In the genomic region with DNA sequence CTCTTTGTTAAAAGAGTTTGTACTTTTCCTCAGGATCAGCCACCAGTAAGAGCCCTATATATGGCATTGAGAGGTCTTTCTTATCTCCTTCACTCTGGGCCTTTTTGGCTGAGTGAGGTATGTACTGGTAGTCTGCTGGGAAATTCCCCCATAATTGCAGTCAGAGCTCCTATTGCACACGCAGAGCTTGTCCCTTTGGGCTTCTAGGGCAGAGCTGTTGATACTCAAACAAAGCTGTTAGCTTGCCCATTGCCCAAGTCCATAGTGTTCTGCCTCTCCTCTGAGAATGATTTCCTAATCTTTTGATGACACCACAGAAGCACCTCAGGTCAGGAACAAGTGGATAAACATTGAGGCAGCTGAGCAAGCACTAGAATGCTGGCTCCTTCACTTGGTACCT, we compare ENCODE assay signal across 20 mouse cellular contexts. TPM values are rescaled to one million over a fixed set of nuclear protein-coding genes. Genes with fewer than 3 reads are reported as not detected.
A peak's percentile ranks its signal among the peaks of the same experiment; 100 is the strongest.
DNase-seq lines count a peak whose midpoint lies in the region; ATAC-seq and TF ChIP-seq lines count a peak whose summit lies in the region.
"Had no signal": no experiment of that assay in that cellular context is flagged by ENCODE, and none has a peak within 500 bp of the region (broad histone marks: within the 10 kb centered on the region; RNA-seq: fewer than 3 reads in every experiment).

No protein-coding gene starts in this region.

- H3K4me1 ChIP-seq in heart, embryonic 14.5 days (ENCODE audit: control insufficient read depth in 2 of 2, insufficient read depth in 2 of 2, low read length in 2 of 2) = peaks cover 27 to 62% of the 10 kb centered on the region in 2 experiments
- H3K4me1 ChIP-seq in liver, adult 2 months (ENCODE audit: control insufficient read depth, insufficient read depth, low read length) = peaks cover 44% of the 10 kb centered on the region
- peaks cover 9% of the 10 kb centered on the region for H3K4me1 ChIP-seq in intestine, postnatal 0 days (replicated peaks; ENCODE audit: control insufficient read depth, insufficient read depth, low read length)
- peaks cover 55% of the 10 kb centered on the region for H3K4me1 ChIP-seq in stomach, embryonic 16.5 days (ENCODE audit: control insufficient read depth, insufficient read depth, low read length)

- H3K27ac ChIP-seq in heart, embryonic 14.5 days (replicated peaks in 1 of 2; ENCODE audit: control insufficient read depth in 1 of 2, insufficient read depth in 1 of 2, low read depth in 2 of 2, low read length in 2 of 2) = peak overlapping the region; percentile 25 to 59; a peak in 3 of 4 replicates
- peak overlapping the region; percentile 96 for H3K27ac ChIP-seq in liver, adult 2 months (replicated peaks; ENCODE audit: insufficient read depth, low read depth, low read length)
- 0 out of 2 replicates have a peak overlapping the region, but pooled peaks have one; percentile 8 for H3K27ac ChIP-seq in intestine, postnatal 0 days (ENCODE audit: low read depth, low read length)
- peak overlapping the region; percentile 28 for H3K27ac ChIP-seq in stomach, embryonic 16.5 days (ENCODE audit: low read length)
- H3K27ac ChIP-seq: forebrain, embryonic 10.5 days; gastrocnemius, adult 2 months; hindbrain, embryonic 13.5 days; left cerebral cortex, adult 2 months had no signal

- ATAC-seq in heart, embryonic 14.5 days (ENCODE audit: insufficient number of reproducible peaks, insufficient read depth, low FRiP score, low read depth) = no peak; the same call in 1 of the 2 replicates
- peak; percentile 39; the same call in 1 of the 2 replicates for ATAC-seq in intestine, postnatal 0 days
- no peak for ATAC-seq in stomach, embryonic 16.5 days (ENCODE audit: insufficient read depth, low FRiP score)
- no peak for ATAC-seq in megakaryocyte-erythroid progenitor cell, adult 5-6 weeks (replicated peaks; ENCODE audit: low FRiP score, low TSS enrichment, poor library complexity, severe bottlenecking)

- H3K9me3 ChIP-seq in heart, embryonic 14.5 days (ENCODE audit: control insufficient read depth, low read length) = no peaks in the 10 kb centered on the region
- H3K9me3 ChIP-seq in intestine, postnatal 0 days (ENCODE audit: control insufficient read depth) = no peaks in the 10 kb centered on the region
- no peaks in the 10 kb centered on the region for H3K9me3 ChIP-seq in stomach, embryonic 16.5 days (replicated peaks; ENCODE audit: control insufficient read depth, low read length)
- H3K9me3 ChIP-seq: forebrain, embryonic 10.5 days; G1E; hindbrain, embryonic 13.5 days; stomach, embryonic 15.5 days had no signal

- no peak overlapping the region for H3K9ac ChIP-seq in heart, embryonic 14.5 days (ENCODE audit: low read length)
- H3K9ac ChIP-seq in liver, adult 2 months (ENCODE audit: low read depth, low read length) = peak overlapping the region; percentile 18; the same call in 1 of the 2 replicates
- no peak overlapping the region for H3K9ac ChIP-seq in intestine, postnatal 0 days (ENCODE audit: low read depth, low read length)
- H3K9ac ChIP-seq in stomach, embryonic 16.5 days (ENCODE audit: low read length) = no peak overlapping the region
- H3K9ac ChIP-seq: hindbrain, embryonic 13.5 days; lung, embryonic 14.5 days; stomach, embryonic 15.5 days had no signal

- no peak overlapping the region for H3K4me3 ChIP-seq in heart, embryonic 14.5 days (ENCODE audit: control insufficient read depth in 1 of 2, insufficient read depth in 1 of 2, low read depth in 1 of 2, low read length in 2 of 2)
- H3K4me3 ChIP-seq in liver, adult 2 months (ENCODE audit: insufficient read depth, low read depth, low read length) = no peak overlapping the region
- H3K4me3 ChIP-seq in intestine, postnatal 0 days (ENCODE audit: low read depth, low read length) = no peak overlapping the region
- H3K4me3 ChIP-seq in stomach, embryonic 16.5 days (replicated peaks; ENCODE audit: low read length) = no peak overlapping the region
- H3K4me3 ChIP-seq: forebrain, embryonic 10.5 days; gastrocnemius, adult 2 months; hindbrain, embryonic 13.5 days; left cerebral cortex, adult 2 months; myocyte; stomach, embryonic 15.5 days had no signal

- DNase-seq in heart, postnatal 4 days = no peak
- DNase-seq in liver, adult 2 months (ENCODE audit: extremely low read depth, low read depth, low spot score) = peak; percentile 100
- no peak for DNase-seq in liver
- DNase-seq in thymus, postnatal 10 days (ENCODE audit: low spot score in 2 of 2) = no peak
- DNase-seq: B cell, adult 2 months; cerebellum, adult 11-12 months; gastrocnemius, adult 2 months; kidney, postnatal 4 days; lung, embryonic 14.5 days; right cerebral cortex, postnatal 4 days had no signal

- H3K79me2 ChIP-seq in liver, adult 2 months (ENCODE audit: control insufficient read depth, insufficient read depth, low read length) = peaks cover 25% of the 10 kb centered on the region

- H3K36me3 ChIP-seq in heart, embryonic 14.5 days (ENCODE audit: control insufficient read depth, insufficient read depth, low read length) = no peaks in the 10 kb centered on the region
- H3K36me3 ChIP-seq in liver, adult 2 months (ENCODE audit: control insufficient read depth, insufficient read depth, low read length) = 0 out of 2 replicates have a peak, but pooled peaks cover 1% of the 10 kb centered on the region
- no peaks in the 10 kb centered on the region for H3K36me3 ChIP-seq in intestine, postnatal 0 days (ENCODE audit: control insufficient read depth, insufficient read depth)
- H3K36me3 ChIP-seq in stomach, embryonic 16.5 days (ENCODE audit: control insufficient read depth, insufficient read depth, low read length) = no peaks in the 10 kb centered on the region; the same call in 1 of the 2 replicates
- H3K36me3 ChIP-seq: forebrain, embryonic 10.5 days; hindbrain, embryonic 13.5 days; stomach, embryonic 15.5 days had no signal

- no peaks in the 10 kb centered on the region for H3K27me3 ChIP-seq in heart, embryonic 14.5 days (ENCODE audit: control insufficient read depth, insufficient read depth, low read length)
- H3K27me3 ChIP-seq in liver, adult 2 months (ENCODE audit: control insufficient read depth, insufficient read depth, low read length) = no peaks in the 10 kb centered on the region
- no peaks in the 10 kb centered on the region for H3K27me3 ChIP-seq in intestine, postnatal 0 days (replicated peaks; ENCODE audit: control insufficient read depth, insufficient read depth, low read length)
- no peaks in the 10 kb centered on the region for H3K27me3 ChIP-seq in stomach, embryonic 16.5 days (ENCODE audit: control insufficient read depth, insufficient read depth, low read length)
- H3K27me3 ChIP-seq: hindbrain, embryonic 13.5 days; stomach, embryonic 15.5 days had no signal

- TF ChIP-seq POLR2A in liver, adult 2 months (IDR thresholded peaks at IDR 0.05; ENCODE audit: extremely low read depth, insufficient read depth, low read length) = no peak

- 9% methylated on average over 1 of the region's 1 CpGs for WGBS in heart, embryonic 14.5 days
- WGBS in liver, adult 2 months = 11% methylated on average over 1 of the region's 1 CpGs
- WGBS in intestine, postnatal 0 days = 17% methylated on average over 1 of the region's 1 CpGs
- WGBS in stomach, embryonic 16.5 days = 53% methylated on average over 1 of the region's 1 CpGs

- no peak for TF ChIP-seq CTCF in liver, adult 2 months (IDR thresholded peaks at IDR 0.05; ENCODE audit: low read depth, low read length)
- no peak for TF ChIP-seq CTCF in intestine, postnatal 0 days (IDR thresholded peaks at IDR 0.05; ENCODE audit: low read depth)

- 0 out of 2 replicates have a peak overlapping the region, but pooled peaks have one; percentile 19 for H3K4me2 ChIP-seq in heart, embryonic 14.5 days (ENCODE audit: low read length)
- no peak overlapping the region for H3K4me2 ChIP-seq in intestine, postnatal 0 days (replicated peaks; ENCODE audit: low read depth)
- H3K4me2 ChIP-seq in stomach, embryonic 16.5 days (ENCODE audit: low read depth, low read length) = no peak overlapping the region
- H3K4me2 ChIP-seq: hindbrain, embryonic 13.5 days; lung, embryonic 14.5 days; stomach, embryonic 15.5 days had no signal

RNA-seq across cellular contexts. Expression of a gene that starts 32.7 kb away (rescaled TPM):
- 25.4 and 27.8 TPM in 2 replicates for polyA plus RNA-seq in heart, embryonic 14.5 days (2014; fragmentation: Nextera tagmentation; extraction: Ambion mirVana)
- total RNA-seq in heart, postnatal 4 days (2021) = 10 to 100 TPM; 25.8 to 27.3 TPM
- total RNA-seq in liver, adult 2 months (2014; rRNA removed) = 1.1 and 1.4 TPM in 2 replicates
- 0.61 and 0.66 TPM in 2 replicates for polyA plus RNA-seq in liver, adult 2 months (2012; rRNA removed)
- 25.3 TPM in 2 replicates for polyA plus RNA-seq in intestine, postnatal 0 days (2015; fragmentation: Nextera tagmentation; extraction: Ambion mirVana)
- 32.9 and 37.0 TPM in 2 replicates for polyA plus RNA-seq in stomach, embryonic 16.5 days (2015; fragmentation: Nextera tagmentation; extraction: Ambion mirVana)
- 33.7 and 49.1 TPM in 2 replicates for total RNA-seq in megakaryocyte-erythroid progenitor cell, adult 5-6 weeks (2014; fragmentation: Nextera tagmentation)
- total RNA-seq in megakaryocyte-erythroid progenitor cell, adult 5-6 weeks (2017) = 53.1 and 76.9 TPM in 2 replicates

Comparison
In these comparisons a context has a peak if more than half of its experiments do, and no peak if none do; other contexts are left out.
1. H3K27ac ChIP-seq: peak in every context shown above with its lines; median percentile 96 in liver, adult 2 months; 42 in heart, embryonic 14.5 days; 28 in stomach, embryonic 16.5 days; 8 in intestine, postnatal 0 days.
2. RNA of a gene that starts 32.7 kb away (polyA plus RNA-seq): 32.9 to 37.0 TPM in stomach, embryonic 16.5 days, 25.4 to 27.8 TPM in heart, embryonic 14.5 days and 25.3 TPM in intestine, postnatal 0 days; 0.61 to 0.66 TPM in liver, adult 2 months; every median in the first group is over 10 times any median in the second.